Mouse (Mus musculus): ENCODE measurements around the gene Sav1. TPM values are rescaled to one million over a fixed set of nuclear protein-coding genes. Genes with fewer than 3 reads are reported as not detected.

Gene Sav1
- polyA plus RNA-seq (2016; fragmentation: Nextera tagmentation; extraction: Ambion mirVana), result 3.9 and 6.8 TPM in 2 replicates

GRCm38 (mm10) chr12:69986786-69987497 is at the start of gene Sav1:
Gene Sav1 (minus strand): TSS chr12:69987002.
- peaks cover 5% of the 10 kb centered on the region; the same call in 1 of the 2 replicates for H3K4me1 ChIP-seq
- peak within 1 kb of the TSS; percentile 96 for H3K4me3 ChIP-seq
- under 1% methylated on average over 102 of the region's 102 CpGs for WGBS
- no peaks in the 10 kb centered on the region for H3K9me3 ChIP-seq
- H3K36me3 ChIP-seq, result peaks cover 23% of the 10 kb centered on the region
- DNase-seq (ENCODE audit: low spot score), result peak; percentile 89
- H3K27ac ChIP-seq, result peak within 1 kb of the TSS; percentile 99
- no peaks in the 10 kb centered on the region for H3K27me3 ChIP-seq (ENCODE audit: insufficient read depth, poor library complexity, severe bottlenecking)

DNA sequence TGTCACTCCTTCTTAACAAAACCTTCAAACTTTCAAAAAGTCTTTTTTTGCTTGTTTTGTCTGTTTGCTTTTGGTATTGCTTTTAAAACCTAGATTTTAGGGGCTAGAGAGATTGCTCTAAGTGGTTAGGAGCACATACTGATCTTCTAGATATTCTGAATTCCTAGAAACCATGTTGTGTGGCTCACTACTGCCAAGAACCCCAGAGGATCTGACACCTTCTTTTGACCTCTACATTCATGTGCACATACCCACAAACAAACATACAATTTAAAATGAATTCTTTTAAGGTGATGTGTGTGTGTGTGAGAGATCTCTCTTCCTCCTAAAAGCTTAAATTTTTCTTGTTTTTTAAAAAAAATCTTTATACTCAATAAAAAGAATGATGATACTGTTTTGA is 39.4 kb upstream of the Sav1 start:
- DNase-seq (ENCODE audit: low spot score), result no peak
- Histone ChIP-seq H3K27ac (no peak overlapping the region), H3K36me3 (peaks cover 41% of the 10 kb centered on the region), H3K4me3 (no peak overlapping the region), H3K27me3 (ENCODE audit: insufficient read depth, poor library complexity, severe bottlenecking) (no peaks in the 10 kb centered on the region), H3K9me3 (no peaks in the 10 kb centered on the region), H3K4me1 (no peaks in the 10 kb centered on the region)

- 91% methylated on average over 6 of the region's 6 CpGs for WGBS
- H3K27ac ChIP-seq, result no peak overlapping the region
- no peaks in the 10 kb centered on the region for H3K4me1 ChIP-seq
- H3K4me3 ChIP-seq, result no peak overlapping the region
- no peaks in the 10 kb centered on the region for H3K27me3 ChIP-seq (ENCODE audit: insufficient read depth, poor library complexity, severe bottlenecking)
- H3K9me3 ChIP-seq, result no peaks in the 10 kb centered on the region
- no peak for DNase-seq (ENCODE audit: low spot score)
- H3K36me3 ChIP-seq, result peaks cover 47% of the 10 kb centered on the region
Observed at GRCm38 (mm10) chr12:70025431-70025830, 38.6 kb upstream of the Sav1 start.

DNA sequence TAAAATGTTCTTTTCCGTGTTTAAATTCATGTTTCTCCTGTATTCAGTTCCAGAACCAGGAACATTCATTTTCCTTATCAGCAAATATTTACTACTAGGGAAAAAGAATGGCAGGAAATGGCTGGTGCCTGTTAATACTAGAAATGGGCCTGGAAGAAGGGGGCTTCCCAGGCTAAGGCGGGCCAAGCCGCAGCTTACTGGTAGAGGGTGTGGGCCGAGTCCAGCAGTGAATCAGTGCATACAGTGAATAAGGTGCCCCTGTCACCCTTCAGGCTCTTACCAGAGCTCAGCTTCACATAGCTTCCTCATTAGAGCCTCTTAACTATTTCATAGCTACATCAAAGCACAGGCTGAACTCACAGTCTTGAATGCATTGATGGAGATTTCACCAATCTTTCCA is 36.8 kb upstream of the Sav1 start:
- 71% methylated on average over 4 of the region's 4 CpGs for WGBS
- DNase-seq (ENCODE audit: low spot score), result no peak
- H3K9me3 ChIP-seq, result no peaks in the 10 kb centered on the region
- no peaks in the 10 kb centered on the region for H3K27me3 ChIP-seq (ENCODE audit: insufficient read depth, poor library complexity, severe bottlenecking)
- peaks cover 47% of the 10 kb centered on the region for H3K36me3 ChIP-seq
- no peaks in the 10 kb centered on the region for H3K4me1 ChIP-seq
- H3K4me3 ChIP-seq, result no peak overlapping the region
- H3K27ac ChIP-seq, result no peak overlapping the region

GRCm38 (mm10) chr12:70018153-70018552 is 31.4 kb upstream of the Sav1 start:
- DNase-seq (ENCODE audit: low spot score), result no peak
- peaks cover 24% of the 10 kb centered on the region for H3K36me3 ChIP-seq
- 66% methylated on average over 4 of the region's 4 CpGs for WGBS

GRCm38 (mm10) chr12:70015936-70016335 is 29.1 kb upstream of the Sav1 start:
- Histone ChIP-seq H3K27ac (no peak overlapping the region), H3K4me1 (peaks cover 7% of the 10 kb centered on the region; the same call in 1 of the 2 replicates), H3K36me3 (peaks cover 23% of the 10 kb centered on the region), H3K27me3 (ENCODE audit: insufficient read depth, poor library complexity, severe bottlenecking) (no peaks in the 10 kb centered on the region), H3K9me3 (no peaks in the 10 kb centered on the region), H3K4me3 (no peak overlapping the region)
- no peak for DNase-seq (ENCODE audit: low spot score)
- WGBS, result 42% methylated on average over 4 of the region's 4 CpGs

More at GRCm38 (mm10) chr12:70018153-70018552, 31.4 kb upstream of the Sav1 start:
- Histone ChIP-seq H3K4me1 (peaks cover 7% of the 10 kb centered on the region; the same call in 1 of the 2 replicates), H3K27me3 (ENCODE audit: insufficient read depth, poor library complexity, severe bottlenecking) (no peaks in the 10 kb centered on the region), H3K4me3 (no peak overlapping the region), H3K27ac (no peak overlapping the region), H3K9me3 (no peaks in the 10 kb centered on the region)

DNA sequence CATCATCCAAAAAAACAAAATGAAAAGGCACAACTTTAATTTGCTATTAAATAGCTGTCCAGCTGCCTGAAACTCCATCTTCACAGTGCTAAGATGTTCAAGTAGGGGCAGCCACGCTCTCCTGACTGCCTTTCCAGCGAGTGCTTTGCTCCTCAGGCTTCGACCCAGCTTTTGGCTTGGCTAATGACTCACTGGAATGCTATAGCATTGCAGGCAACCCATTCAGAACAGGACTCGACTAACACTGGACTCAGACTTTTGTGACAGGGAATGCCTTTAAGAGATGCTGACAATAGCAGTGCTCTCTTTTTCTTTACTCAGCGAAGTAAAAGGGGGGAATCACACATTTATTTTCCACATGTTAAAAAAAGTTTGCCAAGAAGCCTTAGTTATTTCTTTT is 24.9 kb upstream of the Sav1 start:
- H3K4me3 ChIP-seq, result no peak overlapping the region
- no peak overlapping the region for H3K27ac ChIP-seq
- no peaks in the 10 kb centered on the region for H3K27me3 ChIP-seq (ENCODE audit: insufficient read depth, poor library complexity, severe bottlenecking)
- H3K36me3 ChIP-seq, result peaks cover 11% of the 10 kb centered on the region
- no peak for DNase-seq (ENCODE audit: low spot score)
- no peaks in the 10 kb centered on the region for H3K9me3 ChIP-seq
- WGBS, result 78% methylated on average over 5 of the region's 5 CpGs
- H3K4me1 ChIP-seq, result peaks cover 7% of the 10 kb centered on the region; the same call in 1 of the 2 replicates

- WGBS, result 84% methylated on average over 4 of the region's 4 CpGs
- H3K36me3 ChIP-seq, result peaks cover 11% of the 10 kb centered on the region
- H3K4me3 ChIP-seq, result no peak overlapping the region
Observed at GRCm38 (mm10) chr12:70010356-70010755, 23.6 kb upstream of the Sav1 start.

GRCm38 (mm10) chr12:70005103-70005502 is 18.3 kb upstream of the Sav1 start:
- no peaks in the 10 kb centered on the region for H3K36me3 ChIP-seq
- no peaks in the 10 kb centered on the region for H3K9me3 ChIP-seq
- no peaks in the 10 kb centered on the region for H3K4me1 ChIP-seq
- WGBS, result 79% methylated on average over 4 of the region's 4 CpGs
- DNase-seq (ENCODE audit: low spot score), result no peak
- no peak overlapping the region for H3K27ac ChIP-seq
- H3K4me3 ChIP-seq, result no peak overlapping the region
- no peaks in the 10 kb centered on the region for H3K27me3 ChIP-seq (ENCODE audit: insufficient read depth, poor library complexity, severe bottlenecking)

More at GRCm38 (mm10) chr12:70010356-70010755, 23.6 kb upstream of the Sav1 start:
- Histone ChIP-seq H3K9me3 (no peaks in the 10 kb centered on the region), H3K4me1 (no peaks in the 10 kb centered on the region), H3K27ac (no peak overlapping the region), H3K27me3 (ENCODE audit: insufficient read depth, poor library complexity, severe bottlenecking) (no peaks in the 10 kb centered on the region)
- no peak for DNase-seq (ENCODE audit: low spot score)

DNA sequence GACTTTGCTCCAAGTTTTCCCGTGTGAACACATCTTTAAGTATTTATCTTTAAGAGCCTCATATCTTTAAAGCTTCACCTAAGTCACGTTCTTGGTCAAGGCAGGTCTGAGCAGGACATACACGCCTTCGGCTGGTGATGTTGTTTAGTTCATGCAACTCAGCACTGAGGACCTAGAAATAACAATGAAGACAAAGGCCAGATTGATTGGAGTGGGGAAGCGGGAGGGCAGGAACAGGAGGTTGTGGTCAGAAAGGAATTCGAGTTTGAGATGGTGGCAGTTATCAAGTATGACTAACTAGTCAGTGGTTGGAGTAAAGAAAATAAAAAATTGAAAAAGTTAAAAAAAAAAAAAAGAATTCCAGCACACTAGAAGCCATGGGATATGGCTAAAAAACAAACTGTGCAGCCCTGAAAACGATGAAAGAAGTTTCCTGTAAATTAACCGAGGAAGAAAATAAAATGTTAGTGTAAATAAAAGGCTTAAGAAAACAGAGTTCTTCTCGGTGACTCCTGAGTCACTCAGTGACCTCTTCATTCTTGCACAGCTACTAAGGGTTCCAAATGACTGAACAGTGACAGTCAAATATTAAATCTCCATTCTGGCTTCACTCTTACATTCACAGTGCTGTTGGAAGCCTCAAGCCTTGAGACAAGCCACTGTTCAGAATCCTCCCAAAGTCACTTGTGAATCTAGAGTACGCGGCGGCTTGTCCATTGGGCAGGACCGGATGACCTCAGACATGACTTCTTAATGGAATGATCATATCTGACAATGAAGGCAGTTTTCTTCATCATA is 11.6 kb upstream of the Sav1 start:
- Histone ChIP-seq H3K27ac (no peak overlapping the region), H3K27me3 (ENCODE audit: insufficient read depth, poor library complexity, severe bottlenecking) (no peaks in the 10 kb centered on the region), H3K4me3 (no peak overlapping the region), H3K36me3 (no peaks in the 10 kb centered on the region), H3K9me3 (no peaks in the 10 kb centered on the region), H3K4me1 (no peaks in the 10 kb centered on the region)
- WGBS, result 69% methylated on average over 13 of the region's 13 CpGs
- DNase-seq (ENCODE audit: low spot score), result no peak

GRCm38 (mm10) chr12:69995382-69995781 is 8.6 kb upstream of the Sav1 start:
- no peaks in the 10 kb centered on the region for H3K27me3 ChIP-seq (ENCODE audit: insufficient read depth, poor library complexity, severe bottlenecking)
- H3K4me3 ChIP-seq, result no peak overlapping the region
- WGBS, result 80% methylated on average over 3 of the region's 3 CpGs
- H3K9me3 ChIP-seq, result no peaks in the 10 kb centered on the region
- no peak for DNase-seq (ENCODE audit: low spot score)
- no peak overlapping the region for H3K27ac ChIP-seq
- no peaks in the 10 kb centered on the region for H3K4me1 ChIP-seq
- H3K36me3 ChIP-seq, result no peaks in the 10 kb centered on the region

- Histone ChIP-seq H3K27ac (peak overlapping the region; percentile 99), H3K4me1 (peaks cover 5% of the 10 kb centered on the region; the same call in 1 of the 2 replicates), H3K9me3 (no peaks in the 10 kb centered on the region), H3K36me3 (peaks cover 30% of the 10 kb centered on the region), H3K4me3 (peak overlapping the region; percentile 96), H3K27me3 (ENCODE audit: insufficient read depth, poor library complexity, severe bottlenecking) (no peaks in the 10 kb centered on the region)
- peak; percentile 86 for DNase-seq (ENCODE audit: low spot score)
- WGBS, result under 1% methylated on average over 34 of the region's 36 CpGs
Observed at GRCm38 (mm10) chr12:69986241-69986762, 500 bp downstream of the Sav1 start.

- Histone ChIP-seq H3K27ac (peak overlapping the region; percentile 99; the same call in 1 of the 2 replicates), H3K36me3 (peaks cover 36% of the 10 kb centered on the region), H3K4me1 (peaks cover 5% of the 10 kb centered on the region), H3K4me3 (peak overlapping the region; percentile 96), H3K9me3 (no peaks in the 10 kb centered on the region), H3K27me3 (ENCODE audit: insufficient read depth, poor library complexity, severe bottlenecking) (no peaks in the 10 kb centered on the region)
- 57% methylated on average over 4 of the region's 4 CpGs for WGBS
- no peak for DNase-seq (ENCODE audit: low spot score)
Observed at GRCm38 (mm10) chr12:69985546-69985945, 1.3 kb downstream of the Sav1 start.
